Mouse (Mus musculus) bone marrow, adult 2 months (tissue): ENCODE measurements around the gene Susd4.

Experiments
- CTCF ChIP-seq: fragments of 200-500 bp; IDR thresholded peaks from 2 replicates; pipeline ENCODE4 v1.5.1; 2011; ENCODE audit warnings: low read length, control low read depth; ENCODE audit not compliant: control insufficient read depth, insufficient read depth
- POLR2A ChIP-seq: fragments of 200-500 bp; IDR thresholded peaks from 2 replicates; pipeline ENCODE4 v1.6.1; 2011; ENCODE audit warnings: low read depth, mild to moderate bottlenecking, control low read depth, low read length, borderline replicate concordance; ENCODE audit not compliant: control insufficient read depth

- no peak for TF ChIP-seq POLR2A
- TF ChIP-seq CTCF: no peak
Measured at GRCm38 (mm10) chr1:182927878-182928851, 164.5 kb downstream of the Susd4 start.
